Mouse (Mus musculus) WW6 (cell line): Measurements from ENCODE around the gene Tcf15.

ENCODE experiments used
- DNase-seq: peaks from one replicate; pipeline ENCODE4 v3.0.0-alpha.2; 2013; ENCODE audit warnings: low read depth, low spot score

Gene Tcf15

DNA sequence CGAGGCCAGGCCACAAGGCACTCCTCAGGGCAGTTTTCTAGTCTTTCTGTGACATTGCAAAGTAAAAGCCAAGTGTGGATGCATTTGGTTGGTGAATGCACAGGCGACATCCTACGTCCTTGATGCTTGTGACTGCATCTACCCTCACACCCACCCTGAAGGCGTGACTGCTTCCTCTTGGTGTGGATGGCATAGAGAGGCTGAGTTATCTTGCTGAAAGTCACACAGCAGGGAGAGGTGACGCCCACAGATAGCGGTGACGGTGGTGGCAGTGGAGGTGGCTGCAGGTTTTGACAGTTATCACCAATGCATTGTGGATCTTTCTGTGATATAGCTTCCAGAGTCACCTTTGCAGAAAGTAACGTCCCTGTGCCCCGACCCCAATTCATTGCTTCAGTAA, 20.5 kb upstream of the Tcf15 start:
- no peak for DNase-seq

DNA sequence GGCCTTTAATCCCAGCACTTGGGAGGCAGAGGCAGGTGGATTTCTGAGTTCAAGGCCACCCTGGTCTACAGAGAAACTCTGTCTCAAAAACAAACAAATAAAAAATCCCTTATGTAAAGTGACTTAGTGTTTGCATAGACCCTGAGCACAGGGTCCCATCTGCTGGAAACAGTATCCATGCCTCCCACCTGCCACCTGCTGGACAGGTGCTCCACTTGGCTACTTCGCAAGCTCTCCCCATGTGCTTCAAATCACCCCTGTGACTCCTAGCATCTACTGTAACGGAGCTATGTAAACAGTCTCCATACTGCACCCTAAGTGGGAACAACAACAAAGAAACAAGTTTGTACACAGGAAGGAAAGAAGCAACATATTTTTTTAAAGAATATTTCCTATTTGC, 14.8 kb upstream of the Tcf15 start:
- no peak for DNase-seq

DNA sequence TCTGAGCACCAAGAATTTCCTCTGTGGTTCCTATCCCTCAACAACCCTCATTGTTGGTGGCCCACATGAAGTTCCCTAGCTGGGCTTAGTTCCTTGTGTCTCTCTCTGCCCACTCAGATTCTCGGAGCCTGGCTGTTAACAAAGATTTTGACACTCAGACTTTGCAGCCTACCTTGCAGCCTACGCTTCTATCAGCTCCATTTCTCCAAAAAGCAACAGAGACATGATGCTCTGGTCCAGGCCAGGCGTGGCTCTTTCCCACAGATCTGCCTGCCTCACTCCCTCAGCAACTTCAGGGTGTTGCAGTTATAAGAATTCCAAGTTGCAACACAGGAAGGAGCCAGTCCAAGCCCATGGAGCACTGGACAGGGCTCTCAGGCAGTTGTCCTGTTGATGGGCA, 13.6 kb upstream of the Tcf15 start:
- no peak for DNase-seq

DNA sequence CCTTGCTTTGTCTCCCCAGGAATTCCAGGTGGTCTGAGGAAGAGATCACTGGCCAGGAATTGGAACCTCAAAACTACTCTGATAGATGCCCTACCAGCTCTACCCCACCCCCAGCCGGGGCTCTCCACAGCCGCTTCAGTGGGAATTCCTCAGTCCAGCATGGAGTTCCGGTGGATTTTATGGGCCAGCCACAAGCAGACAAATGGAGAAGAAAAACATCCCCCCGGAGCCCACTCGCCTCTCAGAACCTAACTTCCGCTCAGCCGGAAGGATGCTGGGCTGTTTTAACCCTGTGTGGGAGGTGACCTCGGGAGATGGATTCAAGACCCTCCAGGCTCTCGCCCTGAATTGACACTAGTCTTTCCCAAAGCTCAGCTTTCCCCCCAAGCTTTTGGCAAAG, 11.3 kb upstream of the Tcf15 start:
- DNase-seq = no peak

DNA sequence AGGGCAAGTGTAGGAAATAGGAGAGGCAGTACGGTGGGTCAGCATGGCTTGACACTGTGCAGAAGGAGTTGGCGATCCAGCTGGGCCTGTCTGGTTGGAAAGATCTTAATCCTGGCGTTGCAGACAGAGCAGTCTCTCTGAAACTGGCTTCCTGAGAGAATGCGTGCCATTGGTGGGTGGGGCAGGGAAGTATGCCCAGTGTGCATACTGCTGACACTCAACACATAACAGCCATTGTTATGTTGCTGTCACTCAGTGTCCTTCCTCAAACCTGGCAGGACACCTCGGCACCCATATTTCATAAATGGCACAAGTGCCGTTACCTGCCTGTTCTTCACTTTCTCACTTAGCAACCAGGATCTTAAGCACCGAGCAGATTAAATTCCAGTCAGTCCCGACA, 10.7 kb upstream of the Tcf15 start:
- DNase-seq = no peak

DNA sequence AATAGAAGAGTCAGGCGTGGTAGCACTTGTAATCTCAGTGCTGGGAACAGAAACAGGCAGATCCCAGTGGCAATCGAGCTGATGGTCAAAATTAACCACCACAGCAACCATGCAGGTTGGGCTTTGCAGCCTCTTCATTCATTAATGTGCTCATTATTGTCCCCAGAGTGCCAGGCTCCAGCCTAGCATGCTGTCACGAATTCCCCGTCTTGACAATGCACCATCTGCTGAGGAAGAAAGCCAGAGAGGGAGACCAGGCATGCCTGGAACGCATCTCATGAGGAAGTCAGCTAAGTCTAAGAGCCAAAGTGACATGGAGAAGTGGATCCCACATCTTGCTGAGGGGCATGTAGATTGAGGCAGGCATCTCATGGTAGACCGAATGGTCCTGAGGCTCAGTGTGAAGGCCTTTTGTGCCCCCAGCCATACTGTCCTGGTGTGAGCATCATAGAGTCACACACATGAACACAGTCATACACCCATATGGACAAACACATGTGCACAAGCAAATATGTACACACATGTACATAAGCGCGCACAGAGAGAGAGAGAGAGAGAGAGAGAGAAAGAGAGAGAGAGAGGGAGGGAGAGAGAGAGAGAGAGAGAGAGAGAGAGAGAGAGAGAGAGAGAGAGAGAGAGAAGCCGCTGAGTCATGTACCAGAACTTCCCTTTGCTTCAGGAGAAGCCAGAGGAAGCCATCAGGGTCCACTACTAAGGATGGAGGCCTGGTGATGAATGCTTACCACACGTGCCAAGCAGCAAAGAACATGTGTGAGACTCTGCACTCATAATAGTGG, 4.0 kb upstream of the Tcf15 start:
- DNase-seq = no peak

DNA sequence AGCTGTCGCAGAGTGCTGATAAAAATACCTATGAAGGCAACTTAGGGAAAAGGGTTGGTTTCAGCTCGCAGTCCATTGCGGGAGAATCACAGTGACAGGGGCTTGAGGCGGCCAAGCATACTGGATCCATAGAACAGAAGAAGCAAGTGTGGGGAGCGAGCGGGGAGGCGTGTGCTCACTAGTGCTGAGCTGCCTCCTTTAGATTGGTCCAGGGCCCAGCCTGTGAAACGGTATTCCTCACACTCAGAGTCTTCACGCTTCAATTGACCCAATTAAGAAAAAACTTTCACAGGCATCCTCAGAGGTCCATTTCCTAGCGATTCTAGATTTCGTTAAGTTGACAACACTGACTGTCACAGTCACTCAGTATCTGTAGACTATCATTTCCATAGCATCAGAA, 2.4 kb upstream of the Tcf15 start:
- no peak for DNase-seq

DNA sequence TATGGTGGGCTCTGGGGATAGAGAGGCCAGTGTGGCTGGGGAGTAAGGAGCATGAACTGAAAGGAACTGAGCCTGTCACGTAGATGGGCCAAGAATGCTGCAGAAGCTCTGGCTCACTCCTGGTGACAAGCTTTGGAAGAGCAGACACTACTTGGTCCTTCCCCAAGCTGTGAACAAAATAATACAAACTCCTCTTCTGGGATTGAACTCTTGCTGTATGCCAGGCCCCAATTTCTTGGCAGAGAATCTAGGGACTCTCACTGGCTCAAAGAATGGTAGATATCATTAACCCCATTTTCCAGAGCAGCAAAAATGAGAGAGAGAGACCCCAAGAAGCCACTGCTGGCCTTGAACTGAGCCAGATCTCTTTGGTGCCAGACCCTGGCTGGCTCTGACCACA, 1.9 kb upstream of the Tcf15 start:
- no peak for DNase-seq

DNA sequence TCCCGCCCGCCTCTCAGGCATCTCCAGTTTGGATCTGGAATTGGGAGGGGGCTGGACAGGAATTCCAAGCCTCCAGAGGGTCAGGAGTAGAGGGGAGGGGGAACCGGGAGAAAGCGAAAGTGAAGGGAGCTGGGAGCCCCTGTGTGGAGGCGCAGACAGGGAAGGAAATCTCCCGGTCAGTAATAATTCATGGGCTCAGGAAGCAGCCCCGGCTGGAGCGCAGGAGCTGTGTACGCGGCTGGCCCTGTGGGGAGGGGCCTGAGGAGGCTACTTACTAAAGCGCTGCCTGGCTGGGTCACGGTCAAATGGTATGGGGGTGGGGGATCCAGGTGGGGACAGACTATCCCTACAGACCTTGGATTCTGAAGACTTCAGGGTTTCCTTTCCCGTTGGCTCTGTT, 1.3 kb upstream of the Tcf15 start:
- DNase-seq = no peak

DNA sequence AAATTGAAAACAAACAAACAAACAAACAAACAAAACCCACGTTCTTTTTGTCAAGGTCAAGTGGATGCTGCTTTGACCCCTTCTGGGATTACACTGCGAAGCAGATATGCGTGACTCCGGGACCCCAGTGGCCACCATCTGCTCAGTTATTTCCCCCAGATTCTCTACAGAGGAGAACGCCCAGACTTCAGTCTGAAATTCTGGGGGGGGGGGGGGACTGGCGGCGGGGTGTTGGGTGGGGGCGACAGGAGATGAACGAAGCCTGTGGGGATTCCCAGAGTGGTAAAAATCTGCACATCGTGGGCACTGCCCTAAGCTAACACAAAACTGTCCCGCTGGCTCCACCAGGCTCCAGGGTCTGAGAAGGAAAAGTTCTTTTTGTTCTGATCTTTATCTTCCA, 790 bp upstream of the Tcf15 start:
- no peak for DNase-seq

DNA sequence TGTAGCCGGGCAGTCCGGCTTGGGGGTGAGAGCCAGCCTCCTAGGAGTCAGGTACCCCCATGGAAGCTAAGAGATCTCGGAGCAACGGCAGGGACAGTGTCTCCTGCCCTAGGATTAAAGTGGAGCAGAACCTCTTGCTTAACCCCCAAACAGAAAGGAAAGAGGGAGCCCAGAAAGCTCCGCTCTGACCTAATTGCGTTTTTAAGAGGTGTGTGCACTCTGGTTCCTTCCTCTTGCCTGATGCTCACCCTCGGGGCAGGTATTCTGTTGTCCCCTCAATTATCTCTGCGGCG, 743 bp downstream of the Tcf15 start:
- no peak for DNase-seq

DNA sequence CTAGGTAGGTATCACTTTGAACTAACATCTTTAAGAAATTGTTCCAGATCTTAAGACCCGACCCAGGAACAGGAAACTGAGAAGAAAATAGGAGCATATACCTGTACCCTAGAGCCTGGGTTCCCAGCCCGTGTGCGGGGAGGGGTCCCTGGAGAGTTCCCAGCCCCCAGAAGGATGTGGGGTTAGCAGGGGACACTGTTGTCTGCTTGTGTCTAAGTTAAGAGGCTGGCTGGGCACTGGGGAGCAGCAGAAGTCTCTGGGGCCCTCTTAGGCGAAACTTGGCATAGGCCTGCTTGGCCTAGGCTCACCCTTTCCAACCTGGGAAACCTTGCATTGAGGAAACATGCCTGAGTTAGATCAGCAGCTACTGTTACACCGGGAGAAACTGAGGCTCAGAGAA, 1.1 kb downstream of the Tcf15 start:
- DNase-seq = no peak

DNA sequence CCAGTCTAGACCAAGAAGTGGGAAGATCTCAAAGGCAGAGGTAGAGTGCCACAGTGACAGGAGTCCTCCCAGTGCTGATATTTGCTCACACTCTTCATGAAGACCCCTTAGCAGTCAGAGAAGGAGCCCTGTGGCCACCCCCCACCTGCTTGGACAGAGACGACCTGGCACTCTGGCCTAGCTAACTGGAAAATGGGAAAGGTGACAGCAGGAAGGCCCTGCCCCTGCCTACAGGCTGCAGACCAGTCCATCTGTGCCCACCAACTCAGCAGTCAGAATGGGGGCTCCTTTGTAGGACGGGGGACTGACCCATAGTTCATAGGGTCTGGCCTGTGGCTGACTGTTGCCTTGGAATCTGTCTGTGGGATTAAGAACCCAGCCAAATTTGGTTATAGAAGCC, 2.4 kb downstream of the Tcf15 start:
- DNase-seq = no peak

DNA sequence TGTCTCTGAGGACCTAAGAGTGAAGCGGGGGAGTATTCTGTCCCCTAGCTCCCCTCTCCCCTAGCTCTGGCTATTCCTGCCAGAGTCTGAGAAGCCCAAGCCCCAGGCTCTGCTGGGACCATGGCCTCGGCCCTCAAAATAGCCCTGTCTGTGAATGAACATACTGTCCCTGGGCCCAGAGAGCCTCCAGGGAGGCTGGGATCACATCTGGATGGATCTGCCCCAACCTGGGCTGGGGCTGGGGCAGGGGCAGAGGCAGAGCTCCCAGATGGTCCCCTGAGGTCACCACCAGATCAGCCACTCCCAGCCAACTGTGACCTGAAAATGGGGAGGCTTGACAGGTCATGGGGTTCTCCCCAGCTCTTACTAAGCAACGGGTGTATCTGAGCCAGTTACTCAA, 3.7 kb downstream of the Tcf15 start:
- DNase-seq = no peak

DNA sequence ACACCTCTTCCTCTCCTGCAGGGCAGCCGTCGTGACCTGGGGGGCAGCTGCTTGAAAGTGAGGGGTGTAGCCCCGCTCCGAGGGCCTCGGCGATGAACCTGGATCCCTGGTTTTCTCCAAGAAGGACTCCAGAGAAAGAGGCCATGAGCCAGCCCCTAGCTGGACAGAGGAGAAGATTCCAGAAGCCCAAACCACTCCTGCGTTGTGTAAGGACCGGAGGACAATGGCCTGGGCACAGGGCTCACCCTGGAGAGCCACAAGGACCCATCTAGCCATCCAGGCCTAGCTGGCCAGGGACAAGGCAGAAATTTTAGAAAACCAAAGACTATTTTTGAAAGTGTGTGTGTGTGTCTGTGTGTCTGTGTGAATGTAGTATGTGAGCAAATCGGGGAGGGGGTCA, 5.3 kb downstream of the Tcf15 start:
- no peak for DNase-seq

DNA sequence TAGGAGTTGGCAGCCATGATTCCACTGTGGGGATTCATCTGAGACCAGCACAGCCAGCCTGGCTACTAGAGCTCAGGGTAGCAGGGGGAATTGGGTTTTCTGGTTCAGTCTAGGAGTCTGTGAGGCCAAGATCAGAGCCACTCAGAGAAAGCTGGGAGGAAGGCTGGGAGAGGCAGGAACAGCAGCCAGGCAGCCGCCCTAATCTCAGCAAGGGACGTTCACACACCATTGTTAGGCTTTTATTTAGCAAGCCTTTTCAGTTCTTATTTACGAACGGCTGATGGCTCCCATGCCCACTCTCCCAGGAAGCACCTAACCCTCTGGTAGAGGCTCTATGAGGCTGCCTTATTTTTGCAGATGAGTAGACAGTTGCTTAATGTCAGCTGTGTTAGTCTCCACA, 6.5 kb downstream of the Tcf15 start:
- no peak for DNase-seq

DNA sequence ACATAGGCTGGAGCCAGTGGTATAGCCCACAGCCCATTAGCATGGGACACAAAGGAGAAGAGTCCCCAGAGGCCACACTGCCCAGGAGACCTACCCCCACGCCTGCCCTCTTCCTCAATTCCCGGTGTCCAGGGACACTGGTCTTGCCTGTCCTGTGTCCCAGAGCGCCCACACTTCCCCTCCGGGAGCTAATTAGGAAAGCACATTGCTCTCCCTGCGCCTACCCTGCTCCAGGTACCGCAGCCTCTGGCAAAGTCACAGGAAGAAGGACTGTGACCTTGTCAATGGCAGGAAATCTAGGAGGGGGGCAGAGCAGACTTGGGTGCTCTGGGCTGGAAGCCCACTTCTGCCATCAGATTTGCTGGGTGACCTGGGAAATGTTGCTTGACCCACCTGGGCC, 7.0 kb downstream of the Tcf15 start:
- no peak for DNase-seq

DNA sequence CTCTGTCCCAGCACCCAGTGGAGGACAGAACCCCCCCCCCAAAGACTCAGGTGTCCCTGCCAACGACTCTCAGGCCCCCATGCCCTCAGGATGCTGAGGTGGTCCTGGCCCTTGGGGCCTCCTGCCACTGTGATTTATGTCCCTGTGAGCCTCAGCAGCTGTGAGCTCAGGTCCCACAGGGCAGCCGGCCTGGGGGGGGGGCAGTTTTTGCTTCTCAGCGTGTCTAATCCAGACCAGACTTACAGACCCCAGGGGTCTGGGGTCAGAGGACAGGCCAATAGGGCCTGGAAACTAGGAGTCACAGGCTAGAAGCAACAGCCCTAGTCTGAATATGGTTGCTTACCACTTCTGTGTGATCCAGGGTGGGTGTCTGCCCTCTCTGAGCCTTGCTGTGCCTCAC, 10.0 kb downstream of the Tcf15 start:
- no peak for DNase-seq

DNA sequence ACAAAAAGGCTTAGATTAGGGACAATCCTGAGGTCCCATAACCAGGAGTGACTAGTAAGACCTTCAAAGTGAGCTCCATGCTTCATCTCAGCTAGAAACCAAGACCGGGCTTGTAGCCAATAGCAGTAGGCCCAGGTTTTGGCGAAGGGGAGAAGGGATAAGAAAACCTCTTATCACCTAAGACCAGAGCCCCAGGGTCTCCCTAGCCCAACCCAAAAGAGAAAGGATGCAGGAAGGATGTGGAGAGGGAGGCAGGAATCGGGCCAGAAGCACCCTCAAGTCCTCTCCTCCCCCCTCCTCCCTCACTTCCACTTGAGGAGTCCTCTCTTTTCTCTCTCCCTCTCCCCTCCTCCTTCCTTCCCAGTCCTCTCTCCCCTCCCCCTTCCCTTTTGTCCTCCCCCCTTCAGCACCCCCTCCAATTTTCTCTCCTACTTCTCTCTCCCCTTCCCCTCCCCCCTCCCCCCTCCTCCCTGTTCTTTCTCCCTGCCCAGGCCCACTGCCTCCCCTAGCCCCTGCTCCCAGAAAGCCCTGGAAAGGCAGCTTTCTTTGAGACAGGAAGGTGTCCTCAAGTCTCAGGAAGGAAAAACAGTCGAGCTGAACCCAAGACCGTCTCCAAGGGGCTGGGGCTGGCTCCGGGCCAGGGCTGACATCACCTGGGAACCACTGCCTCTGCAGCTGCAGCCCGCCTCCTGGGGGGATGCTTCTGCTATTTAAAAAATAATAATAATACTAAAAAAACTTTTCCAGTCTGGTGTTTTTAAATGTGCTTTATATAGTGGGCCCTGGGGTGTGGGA, 12.2 kb downstream of the Tcf15 start:
- no peak for DNase-seq

DNA sequence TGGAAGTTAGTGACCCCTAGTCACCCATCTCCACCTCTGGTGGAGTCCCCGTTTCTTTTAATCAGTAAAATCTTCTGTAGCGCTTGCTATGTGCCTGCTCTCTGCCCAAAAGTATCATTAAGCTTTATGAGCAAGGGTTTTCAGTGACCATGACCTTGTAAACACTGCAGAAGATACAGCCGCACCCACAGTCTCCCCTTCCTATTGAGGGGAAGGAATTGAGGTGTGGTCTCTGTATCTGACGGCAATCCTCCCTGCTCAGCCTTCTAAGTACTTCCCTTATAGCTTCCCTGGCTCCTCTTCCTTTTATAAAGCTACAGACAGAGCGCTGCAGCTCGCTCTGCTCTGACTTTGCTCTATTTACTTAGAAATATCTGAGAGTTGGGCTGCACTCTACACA, 13.1 kb downstream of the Tcf15 start:
- DNase-seq = no peak

DNA sequence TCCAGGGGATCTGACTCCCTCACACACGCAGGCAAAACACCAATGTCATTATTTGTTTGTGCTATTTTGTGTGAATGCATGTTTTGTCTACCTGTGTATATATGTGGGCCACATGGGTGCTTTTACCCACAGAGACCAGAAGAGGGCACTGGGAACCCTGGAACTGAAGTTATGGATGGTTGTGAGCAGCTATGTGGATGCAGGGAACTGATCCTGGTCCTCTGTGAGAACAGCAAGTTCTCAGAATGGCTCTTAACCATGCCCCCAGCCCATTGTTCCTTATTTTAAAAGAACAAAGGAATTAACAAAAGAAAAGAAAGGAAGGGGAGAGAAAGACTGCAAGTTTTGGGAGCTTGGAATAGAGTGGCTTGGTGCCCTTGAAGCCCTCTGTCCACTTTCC, 16.1 kb downstream of the Tcf15 start:
- no peak for DNase-seq

DNA sequence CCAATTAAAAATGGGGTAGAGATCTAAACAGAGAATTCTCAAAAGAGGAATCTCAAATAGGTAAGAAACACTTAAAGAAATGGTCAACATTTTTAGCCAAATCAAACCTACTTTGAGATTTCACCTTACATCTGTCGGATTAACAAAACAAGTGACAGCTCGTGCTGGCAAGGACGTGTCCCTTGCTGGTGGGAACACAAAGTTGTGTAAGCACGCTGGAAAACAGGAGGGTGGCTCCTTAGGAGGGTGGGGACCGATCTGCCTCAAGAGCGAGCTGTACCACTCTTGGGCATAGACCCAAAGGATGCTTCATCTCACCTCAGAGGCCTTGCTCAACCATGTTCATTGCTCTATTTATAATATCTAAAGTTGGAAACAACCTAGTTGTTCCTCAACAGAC, 22.9 kb downstream of the Tcf15 start:
- no peak for DNase-seq

DNA sequence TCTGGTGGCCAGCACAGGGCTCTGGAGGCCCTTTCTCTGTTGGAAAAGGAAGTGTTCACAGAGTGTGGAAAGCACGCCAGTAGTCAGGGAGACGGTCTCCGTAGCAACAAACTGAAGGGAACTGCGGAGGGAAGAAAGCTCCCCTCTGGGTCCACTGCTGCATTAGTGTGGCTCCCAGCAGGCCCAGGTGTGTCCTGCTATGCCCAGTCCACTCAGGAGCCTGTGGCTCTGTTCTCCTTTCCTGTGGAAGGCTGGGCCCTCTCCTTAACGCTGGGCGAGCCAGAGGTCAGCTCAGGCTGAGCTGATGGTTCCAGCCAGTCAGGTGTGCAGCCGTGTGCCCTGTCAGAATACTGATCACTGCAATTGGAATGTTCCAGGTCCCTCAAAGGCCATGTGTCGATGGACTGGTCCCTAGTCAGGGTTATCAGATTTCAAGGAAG, 24.5 kb downstream of the Tcf15 start:
- no peak for DNase-seq

DNA sequence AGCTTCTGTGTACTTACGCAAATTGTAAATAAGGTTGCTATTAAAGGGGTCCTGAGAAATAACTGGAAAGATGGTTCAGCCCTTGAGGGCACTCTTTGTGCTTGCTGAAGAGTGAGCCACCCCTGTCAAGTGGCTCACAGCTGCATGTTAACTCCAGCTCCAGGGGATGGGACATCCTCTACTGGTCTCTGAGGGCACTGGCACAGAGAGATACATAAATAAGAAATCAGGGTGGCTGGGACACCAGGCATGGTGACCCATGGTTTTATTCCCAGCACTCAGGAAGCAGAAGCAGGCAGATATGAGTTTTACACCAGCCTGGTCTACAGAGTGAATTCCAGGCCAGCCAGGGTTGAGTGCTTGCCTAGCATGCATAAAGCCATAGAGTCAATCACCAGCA, 26.0 kb downstream of the Tcf15 start:
- no peak for DNase-seq
